Mouse (Mus musculus) embryonic facial prominence, embryonic 13.5 days (tissue): ENCODE results near the gene Ppp1r18. TPM values are rescaled to one million over a fixed set of nuclear protein-coding genes. Genes with fewer than 3 reads are reported as not detected.

ENCODE experiments used
- ATAC-seq: fragments of 200-750 bp; cut with Nextera tagmentation; 2 replicates; pipeline ENCODE4 v1.8.0; 2017; ENCODE audit warnings: low read depth; ENCODE audit not compliant: insufficient number of reproducible peaks, insufficient read depth, low FRiP score, low TSS enrichment
- H3K27ac ChIP-seq: fragments of 300-500 bp; sonication (generic); 2 replicates; pipeline ENCODE4 v1.5.1; 2015; ENCODE audit warnings: moderate library complexity, mild to moderate bottlenecking, inconsistent platforms
- H3K27me3 ChIP-seq: fragments of 300-500 bp; sonication (generic); 2 replicates; pipeline ENCODE4 v1.6.1; 2015; ENCODE audit warnings: mild to moderate bottlenecking, inconsistent platforms
- H3K36me3 ChIP-seq: fragments of 300-500 bp; sonication (generic); 2 replicates; pipeline ENCODE4 v1.6.1; 2015; ENCODE audit warnings: mild to moderate bottlenecking, inconsistent platforms
- H3K4me1 ChIP-seq: fragments of 300-500 bp; sonication (generic); 2 replicates; pipeline ENCODE4 v1.6.1; 2015; ENCODE audit warnings: inconsistent platforms
- H3K4me2 ChIP-seq: fragments of 300-500 bp; sonication (generic); 2 replicates; pipeline ENCODE4 v1.6.1; 2015; ENCODE audit warnings: moderate library complexity, mild to moderate bottlenecking, inconsistent platforms
- H3K4me3 ChIP-seq: fragments of 300-500 bp; sonication (generic); 2 replicates; pipeline ENCODE4 v1.5.1; 2015; ENCODE audit warnings: mild to moderate bottlenecking, inconsistent platforms
- H3K9ac ChIP-seq: fragments of 300-500 bp; sonication (generic); 2 replicates; pipeline ENCODE4 v1.6.1; 2015; ENCODE audit warnings: mild to moderate bottlenecking, inconsistent platforms
- H3K9me3 ChIP-seq: fragments of 300-500 bp; sonication (generic); 2 replicates; pipeline ENCODE4 v1.6.1; 2016; ENCODE audit warnings: inconsistent platforms
- WGBS: fragments of 180-500 bp; shearing (Covaris S2); methylation state at CpG from one replicate; pipeline ENCODE4 v1.1.7; 2015; ENCODE audit warnings: mixed read lengths; 5-methylcytosine and 5-hydroxymethylcytosine counted together
- polyA plus RNA-seq: library from polyadenylated mRNA; unstranded; fragments of >200 nt; fragmentation: Nextera tagmentation; extraction: Ambion mirVana; gene quantifications from 2 replicates; pipeline ENCODE4 v1.2.1, GENCODE M21; 2015

Gene Ppp1r18
- polyA plus RNA-seq, 1 experiment from 2014 or later, result 25.4 TPM

GRCm38 (mm10) chr17:35873774-35874519 lies 8.6 kb downstream of the Ppp1r18 start:
- Histone ChIP-seq H3K36me3 (peaks cover 54% of the 10 kb centered on the region), H3K4me2 (peak overlapping the region; percentile 38), H3K9ac (peak overlapping the region; percentile 61), H3K4me3 (peak overlapping the region; percentile 10), H3K27ac (no peak overlapping the region), H3K27me3 (no peaks in the 10 kb centered on the region), H3K9me3 (0 out of 2 replicates have a peak, but pooled peaks cover 3% of the 10 kb centered on the region), H3K4me1 (peaks cover 41% of the 10 kb centered on the region)
- no peak; the same call in 1 of the 2 replicates for ATAC-seq
- WGBS, result 32% methylated on average over 21 of the region's 21 CpGs

- Histone ChIP-seq H3K4me3 (no peak overlapping the region), H3K27me3 (no peaks in the 10 kb centered on the region), H3K9me3 (0 out of 2 replicates have a peak, but pooled peaks cover 3% of the 10 kb centered on the region), H3K9ac (no peak overlapping the region), H3K4me1 (peaks cover 34% of the 10 kb centered on the region), H3K27ac (no peak overlapping the region), H3K36me3 (peaks cover 54% of the 10 kb centered on the region), H3K4me2 (no peak overlapping the region)
- ATAC-seq, result no peak
- WGBS, result 89% methylated on average over 6 of the region's 6 CpGs
Observed at GRCm38 (mm10) chr17:35874721-35875120, 9.3 kb downstream of the Ppp1r18 start.

- peak; percentile 86 for ATAC-seq
- Histone ChIP-seq H3K27me3 (no peaks in the 10 kb centered on the region), H3K9me3 (no peaks in the 10 kb centered on the region), H3K36me3 (peaks cover 52% of the 10 kb centered on the region), H3K27ac (peak within 1 kb of the TSS; percentile 66), H3K9ac (peak within 1 kb of the TSS; percentile 85), H3K4me3 (peak within 1 kb of the TSS; percentile 96), H3K4me1 (peaks cover 14% of the 10 kb centered on the region), H3K4me2 (peak within 1 kb of the TSS; percentile 81)
- WGBS, result 6% methylated on average over 66 of the region's 66 CpGs
Observed at GRCm38 (mm10) chr17:35879245-35880057, 14.1 kb downstream of the Ppp1r18 start, which contains the start of gene Dhx16. Gene Dhx16 (plus strand): TSS chr17:35879819.

GRCm38 (mm10) chr17:35882924-35883323 lies 17.5 kb downstream of the Ppp1r18 start:
- Histone ChIP-seq H3K9ac (no peak overlapping the region), H3K9me3 (no peaks in the 10 kb centered on the region), H3K4me1 (peaks cover 14% of the 10 kb centered on the region), H3K4me2 (no peak overlapping the region), H3K36me3 (peaks cover 65% of the 10 kb centered on the region), H3K27me3 (no peaks in the 10 kb centered on the region), H3K4me3 (no peak overlapping the region), H3K27ac (no peak overlapping the region)
- ATAC-seq, result no peak
- WGBS, result 91% methylated on average over 17 of the region's 17 CpGs

GRCm38 (mm10) chr17:35883777-35884176 lies 18.4 kb downstream of the Ppp1r18 start:
- 94% methylated on average over 14 of the region's 14 CpGs for WGBS
- Histone ChIP-seq H3K4me2 (no peak overlapping the region), H3K9ac (no peak overlapping the region), H3K27me3 (no peaks in the 10 kb centered on the region), H3K4me1 (peaks cover 14% of the 10 kb centered on the region), H3K27ac (no peak overlapping the region), H3K4me3 (no peak overlapping the region), H3K36me3 (peaks cover 73% of the 10 kb centered on the region), H3K9me3 (no peaks in the 10 kb centered on the region)
- no peak for ATAC-seq

GRCm38 (mm10) chr17:35887725-35888124 lies 22.3 kb downstream of the Ppp1r18 start:
- Histone ChIP-seq H3K9me3 (no peaks in the 10 kb centered on the region), H3K36me3 (peaks cover 98% of the 10 kb centered on the region), H3K4me3 (no peak overlapping the region), H3K4me1 (no peaks in the 10 kb centered on the region), H3K9ac (no peak overlapping the region), H3K4me2 (no peak overlapping the region), H3K27me3 (no peaks in the 10 kb centered on the region), H3K27ac (no peak overlapping the region)
- no peak for ATAC-seq
- 88% methylated on average over 12 of the region's 17 CpGs for WGBS

GRCm38 (mm10) chr17:35896781-35897643 lies 31.6 kb downstream of the Ppp1r18 start, which contains the start of gene 2310061I04Rik:
Gene 2310061I04Rik (minus strand): TSS chr17:35897431.
- Histone ChIP-seq H3K4me1 (peaks cover 21% of the 10 kb centered on the region), H3K9ac (peak within 1 kb of the TSS; percentile 87), H3K36me3 (peaks cover 66% of the 10 kb centered on the region), H3K4me3 (peak within 1 kb of the TSS; percentile 82), H3K4me2 (peak within 1 kb of the TSS; percentile 99), H3K27me3 (no peaks in the 10 kb centered on the region), H3K27ac (peak within 1 kb of the TSS; percentile 88), H3K9me3 (no peaks in the 10 kb centered on the region)
- peak; percentile 91 for ATAC-seq
- WGBS, result under 1% methylated on average over 86 of the region's 86 CpGs

GRCm38 (mm10) chr17:35897644-35898573 lies 32.5 kb downstream of the Ppp1r18 start:
- Histone ChIP-seq H3K4me3 (peak overlapping the region; percentile 82), H3K9ac (peak overlapping the region; percentile 87), H3K36me3 (peaks cover 66% of the 10 kb centered on the region), H3K4me1 (peaks cover 21% of the 10 kb centered on the region), H3K27me3 (no peaks in the 10 kb centered on the region), H3K4me2 (peak overlapping the region; percentile 99), H3K27ac (peak overlapping the region; percentile 64; the same call in 1 of the 2 replicates), H3K9me3 (no peaks in the 10 kb centered on the region)
- WGBS, result 41% methylated on average over 23 of the region's 23 CpGs
- ATAC-seq, result no peak

GRCm38 (mm10) chr17:35900636-35901035 lies 35.2 kb downstream of the Ppp1r18 start:
- Histone ChIP-seq H3K4me1 (peaks cover 19% of the 10 kb centered on the region), H3K36me3 (peaks cover 73% of the 10 kb centered on the region), H3K9me3 (no peaks in the 10 kb centered on the region), H3K27me3 (no peaks in the 10 kb centered on the region), H3K4me2 (no peak overlapping the region), H3K4me3 (no peak overlapping the region), H3K9ac (no peak overlapping the region), H3K27ac (no peak overlapping the region)
- WGBS, result 80% methylated on average over 3 of the region's 3 CpGs
- ATAC-seq, result no peak

GRCm38 (mm10) chr17:35903343-35903991 lies 38.1 kb downstream of the Ppp1r18 start:
- no peaks in the 10 kb centered on the region for H3K9me3 ChIP-seq
- no peaks in the 10 kb centered on the region for H3K27me3 ChIP-seq
- no peak overlapping the region for H3K4me3 ChIP-seq
- H3K4me1 ChIP-seq, result peaks cover 7% of the 10 kb centered on the region
- H3K9ac ChIP-seq, result no peak overlapping the region
- H3K27ac ChIP-seq, result 0 out of 2 replicates have a peak overlapping the region, but pooled peaks have one; percentile 2
- 90% methylated on average over 9 of the region's 9 CpGs for WGBS
- H3K36me3 ChIP-seq, result peaks cover 92% of the 10 kb centered on the region
- H3K4me2 ChIP-seq, result no peak overlapping the region
- ATAC-seq, result no peak
